Mouse (Mus musculus): Measurements from ENCODE around the gene Pacs2. TPM values are rescaled to one million over a fixed set of nuclear protein-coding genes. Genes with fewer than 3 reads are reported as not detected.

Pacs2 gene
- total and polyA plus RNA-seq, 3 experiments = 29.8 to 69.7 (median 62.5) TPM

DNA sequence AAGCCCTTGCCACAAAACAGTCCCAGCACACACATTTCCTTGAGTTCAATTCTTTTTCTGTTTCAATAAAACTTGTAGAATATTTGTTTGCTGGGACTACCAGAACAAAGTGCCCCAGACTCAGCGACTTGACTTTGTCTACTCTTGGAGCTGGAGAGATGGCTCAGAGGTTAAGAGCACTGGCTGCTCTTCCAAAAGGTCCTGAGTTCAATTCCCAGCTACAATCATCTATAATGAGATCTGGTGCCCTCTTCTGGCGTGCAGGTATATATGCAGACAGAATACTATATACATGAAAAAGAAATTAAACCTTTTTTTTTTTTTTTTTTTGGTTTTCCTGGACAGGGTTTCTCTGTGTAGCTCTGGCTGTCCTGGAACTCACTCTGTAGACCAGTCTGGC is 11.6 kb upstream of the Pacs2 start:
- H3K27me3 ChIP-seq (ENCODE audit: control insufficient read depth in 1 of 2, insufficient read depth in 2 of 2, low read length in 2 of 2) = peaks cover 0 to 1% of the 10 kb centered on the region in 2 experiments; a peak in 1 of 4 replicates
- H3K36me3 ChIP-seq (ENCODE audit: control insufficient read depth in 1 of 2, insufficient read depth in 2 of 2, low read length in 2 of 2) = peaks cover 3 to 16% of the 10 kb centered on the region in 2 experiments
- no peak overlapping the region for H3K9ac ChIP-seq (ENCODE audit: control insufficient read depth, low read depth, low read length, poor library complexity, severe bottlenecking)
- peaks cover 13 to 21% of the 10 kb centered on the region in 2 experiments for H3K4me1 ChIP-seq (ENCODE audit: control insufficient read depth in 1 of 2, insufficient read depth in 2 of 2, low read length in 2 of 2)
- no peak overlapping the region for H3K27ac ChIP-seq (ENCODE audit: control insufficient read depth, low read depth, low read length)
- DNase-seq (ENCODE audit: low read depth, low spot score) = peak; percentile 74
- no peaks in the 10 kb centered on the region for H3K9me3 ChIP-seq (replicated peaks; ENCODE audit: insufficient read depth, low read length)
- peaks cover 27% of the 10 kb centered on the region for H3K79me2 ChIP-seq (ENCODE audit: control insufficient read depth, insufficient read depth, low read length, poor library complexity)
- no peak overlapping the region for H3K4me3 ChIP-seq (ENCODE audit: control insufficient read depth in 1 of 2, insufficient read depth in 1 of 2, low read depth in 2 of 2, low read length in 2 of 2)
- TF ChIP-seq MEF2A (IDR thresholded peaks at IDR 0.05; ENCODE audit: extremely low read depth, insufficient replicate concordance, low read depth, low read length, poor library complexity, severe bottlenecking) = no peak
- no peak for TF ChIP-seq E2F4 (IDR thresholded peaks at IDR 0.05; ENCODE audit: borderline replicate concordance, low read depth, low read length)
- no peak for TF ChIP-seq MAZ (IDR thresholded peaks at IDR 0.05; ENCODE audit: low read depth, low read length)
- no peak for TF ChIP-seq POLR2AphosphoS5 (IDR thresholded peaks at IDR 0.05; ENCODE audit: borderline replicate concordance, low read depth, low read length)
- no peak for TF ChIP-seq HCFC1 (IDR thresholded peaks at IDR 0.05; ENCODE audit: low read depth, low read length)
- TF ChIP-seq GABPA (IDR thresholded peaks at IDR 0.05; ENCODE audit: low read depth, low read length) = no peak
- no peak for TF ChIP-seq TAL1 (IDR thresholded peaks at IDR 0.05; ENCODE audit: low read length)
- peak; percentile 69 for TF ChIP-seq RAD21 (IDR thresholded peaks at IDR 0.05; ENCODE audit: low read depth, low read length)
- TF ChIP-seq ELF1 (IDR thresholded peaks at IDR 0.05; ENCODE audit: low read depth, low read length) = no peak
- no peak for TF ChIP-seq KAT2A (conservative IDR thresholded peaks at IDR 0.05; ENCODE audit: low read depth, low read length)
- TF ChIP-seq JUND (IDR thresholded peaks at IDR 0.05; ENCODE audit: low read depth, low read length) = no peak
- peak; percentile 69 for TF ChIP-seq ZC3H11A (IDR thresholded peaks at IDR 0.05; ENCODE audit: low read depth, low read length)
- TF ChIP-seq MYC (IDR thresholded peaks at IDR 0.05; ENCODE audit: low read depth, low read length) = no peak
- peak; percentile 97 for TF ChIP-seq ZNF384 (IDR thresholded peaks at IDR 0.05; ENCODE audit: low read depth, low read length)
- no peak for TF ChIP-seq CHD2 (IDR thresholded peaks at IDR 0.05; ENCODE audit: low read length)
- no peak for TF ChIP-seq ZMIZ1 (IDR thresholded peaks at IDR 0.05; ENCODE audit: low read depth, low read length)
- TF ChIP-seq MXI1 (IDR thresholded peaks at IDR 0.05; ENCODE audit: low read depth, low read length) = no peak
- TF ChIP-seq MYB (IDR thresholded peaks at IDR 0.05; ENCODE audit: low read depth, low read length) = no peak
- no peak for TF ChIP-seq TCF12 (IDR thresholded peaks at IDR 0.05; ENCODE audit: low read depth, low read length)
- TF ChIP-seq MAFK (IDR thresholded peaks at IDR 0.05; ENCODE audit: borderline replicate concordance, low read depth, low read length) = no peak
- no peak for TF ChIP-seq POLR2A (IDR thresholded peaks at IDR 0.05; ENCODE audit: control insufficient read depth in 1 of 2, insufficient read depth in 1 of 2, low read depth in 1 of 2, low read length in 2 of 2, poor library complexity in 1 of 2)
- TF ChIP-seq MAX (IDR thresholded peaks at IDR 0.05; ENCODE audit: low read length) = no peak
- 0 out of 2 replicates have a peak, but pooled peaks have one; percentile 5 for TF ChIP-seq RCOR1 (IDR thresholded peaks at IDR 0.05; ENCODE audit: low read depth, low read length)
- peak; percentile 69 for TF ChIP-seq SMC3 (IDR thresholded peaks at IDR 0.05; ENCODE audit: low read depth, low read length)
- no peak for TF ChIP-seq BHLHE40 (IDR thresholded peaks at IDR 0.05; ENCODE audit: borderline replicate concordance, low read depth, low read length)
- no peak for TF ChIP-seq NRF1 (IDR thresholded peaks at IDR 0.05; ENCODE audit: insufficient read depth, low read depth, low read length, poor library complexity, severe bottlenecking)
- no peak for TF ChIP-seq UBTF (IDR thresholded peaks at IDR 0.05; ENCODE audit: borderline replicate concordance, insufficient read depth, low read depth, low read length)
- peak in 2 of 3 experiments; percentile 71 to 78; a peak in 4 of 6 replicates for TF ChIP-seq CTCF (IDR thresholded peaks at IDR 0.05 in 2 of 3, conservative IDR thresholded peaks at IDR 0.05 in 1 of 3; ENCODE audit: control insufficient read depth in 1 of 3, insufficient read depth in 1 of 3, low read depth in 2 of 3, low read length in 3 of 3, poor library complexity in 1 of 3, severe bottlenecking in 1 of 3)
- TF ChIP-seq USF2 (IDR thresholded peaks at IDR 0.05; ENCODE audit: borderline replicate concordance in 1 of 2, insufficient read depth in 1 of 2, low read depth in 1 of 2, low read length in 2 of 2) = no peak
- TF ChIP-seq EP300 (IDR thresholded peaks at IDR 0.05; ENCODE audit: low read depth in 1 of 2, low read length in 2 of 2) = no peak
- no peak for TF ChIP-seq USF1 (IDR thresholded peaks at IDR 0.05; ENCODE audit: low read depth, low read length)
- TF ChIP-seq SIN3A (IDR thresholded peaks at IDR 0.05; ENCODE audit: low read length) = no peak; the same call in 1 of the 2 replicates
- no peak for TF ChIP-seq NELFE (IDR thresholded peaks at IDR 0.05; ENCODE audit: low read depth, low read length)
- TF ChIP-seq GATA1 (IDR thresholded peaks at IDR 0.05; ENCODE audit: low read depth, low read length) = no peak
- no peak for TF ChIP-seq ETS1 (IDR thresholded peaks at IDR 0.05; ENCODE audit: low read depth, low read length)
- TF ChIP-seq TBP (IDR thresholded peaks at IDR 0.05; ENCODE audit: low read depth, low read length) = peak; percentile 97
- TF ChIP-seq POLR2AphosphoS2 (IDR thresholded peaks at IDR 0.05; ENCODE audit: low read length) = no peak
- TF ChIP-seq CHD1 (IDR thresholded peaks at IDR 0.05; ENCODE audit: low read depth, low read length) = no peak

Data from MEL (cell line).